Mouse (Mus musculus) C2C12 (cell line): ENCODE data around the gene Nat8f2. TPM values are rescaled to one million over a fixed set of nuclear protein-coding genes. Genes with fewer than 3 reads are reported as not detected.
"Not testable (repeated sequence)": the region's sequence is repeated elsewhere in the genome, so short reads cannot be mapped to it uniquely, and the experiment has no call there.

Experiments used
- H3K27me3 ChIP-seq: one replicate; pipeline ENCODE4 v1.6.1; 2011; ENCODE audit not compliant: control insufficient read depth, insufficient read depth, insufficient read length
- H3K36me3 ChIP-seq: one replicate; pipeline ENCODE4 v1.6.1; 2011; ENCODE audit not compliant: control insufficient read depth, insufficient read depth
- H3K4me3 ChIP-seq: one replicate; pipeline ENCODE4 v1.5.1; 2011; ENCODE audit warnings: mild to moderate bottlenecking, control low read depth; ENCODE audit not compliant: poor library complexity, insufficient read depth, severe bottlenecking
- H3K79me2 ChIP-seq: one replicate; pipeline ENCODE4 v1.6.1; 2011; ENCODE audit not compliant: control insufficient read depth, insufficient read depth
- H3K79me3 ChIP-seq: one replicate; pipeline ENCODE4 v1.6.1; 2011; ENCODE audit warnings: low read depth, control low read depth
- H3ac ChIP-seq: one replicate; pipeline ENCODE3; 2011; ENCODE audit warnings: low read depth; ENCODE audit not compliant: control insufficient read depth, insufficient read length
- CEBPB ChIP-seq: IDR thresholded peaks from one replicate; pipeline ENCODE4 v1.6.1; 2011; ENCODE audit warnings: low read depth, mild to moderate bottlenecking, control low read depth, moderate library complexity
- CTCF ChIP-seq: IDR thresholded peaks from one replicate; pipeline ENCODE4 v1.5.1; 2011; ENCODE audit not compliant: control insufficient read depth, insufficient read depth, insufficient read length
- FOSL1 ChIP-seq: IDR thresholded peaks from one replicate; pipeline ENCODE4 v1.8.0; 2011; ENCODE audit warnings: mild to moderate bottlenecking, low read length; ENCODE audit not compliant: poor library complexity, insufficient read depth, severe bottlenecking
- MAX ChIP-seq: IDR thresholded peaks from one replicate; pipeline ENCODE4 v1.6.1; 2011; ENCODE audit warnings: mild to moderate bottlenecking, control low read depth
- MYOD1 ChIP-seq: IDR thresholded peaks from one replicate; pipeline ENCODE4 v1.6.1; 2011; ENCODE audit warnings: low read depth; ENCODE audit not compliant: control insufficient read depth, insufficient read length
- MYOG ChIP-seq: IDR thresholded peaks from one replicate; pipeline ENCODE4 v1.6.1; 2011; ENCODE audit not compliant: control insufficient read depth, insufficient read length; ENCODE audit errors: extremely low read depth
- USF1 ChIP-seq: IDR thresholded peaks from one replicate; pipeline ENCODE4 v1.6.1; 2011; ENCODE audit warnings: low read depth, mild to moderate bottlenecking, control low read depth, moderate library complexity
- polyA plus RNA-seq: library from polyadenylated mRNA; unstranded; fragments of >200 nt; fragmentation: generic; extraction: Trizol; gene quantifications from one replicate; pipeline ENCODE4 v1.2.1, GENCODE M21; 2012; ENCODE audit warnings: missing spikeins

Gene Nat8f2
- polyA plus RNA-seq, 1 experiment, result not detected

DNA sequence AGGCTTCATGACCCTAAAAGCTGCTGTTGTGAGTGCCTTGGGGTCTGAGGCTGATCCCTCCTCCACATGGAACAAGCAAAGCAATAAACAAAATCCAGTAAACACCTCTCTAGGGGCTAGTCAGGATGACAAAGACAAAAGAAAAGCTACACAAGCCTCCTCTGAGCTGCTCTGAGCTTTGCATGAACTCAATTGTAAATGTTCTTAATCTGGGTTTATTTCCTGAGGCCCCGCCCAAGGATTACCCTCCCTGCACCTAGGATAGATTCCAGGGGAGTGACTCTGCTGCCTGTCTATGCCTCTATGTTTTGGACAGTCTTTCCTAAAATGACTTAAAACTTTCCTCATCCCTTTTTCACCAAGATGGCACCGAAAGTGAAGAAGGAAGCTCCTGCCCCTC, 20.0 kb upstream of the Nat8f2 start:
- Histone ChIP-seq H3K79me2 (no peaks in the 10 kb centered on the region), H3K4me3 (no peak overlapping the region), H3K27me3 (no peaks in the 10 kb centered on the region), H3ac (no peak overlapping the region), H3K79me3 (no peaks in the 10 kb centered on the region), H3K36me3 (no peaks in the 10 kb centered on the region)
- no peak for TF ChIP-seq MYOG
- TF ChIP-seq FOSL1, result no peak

DNA sequence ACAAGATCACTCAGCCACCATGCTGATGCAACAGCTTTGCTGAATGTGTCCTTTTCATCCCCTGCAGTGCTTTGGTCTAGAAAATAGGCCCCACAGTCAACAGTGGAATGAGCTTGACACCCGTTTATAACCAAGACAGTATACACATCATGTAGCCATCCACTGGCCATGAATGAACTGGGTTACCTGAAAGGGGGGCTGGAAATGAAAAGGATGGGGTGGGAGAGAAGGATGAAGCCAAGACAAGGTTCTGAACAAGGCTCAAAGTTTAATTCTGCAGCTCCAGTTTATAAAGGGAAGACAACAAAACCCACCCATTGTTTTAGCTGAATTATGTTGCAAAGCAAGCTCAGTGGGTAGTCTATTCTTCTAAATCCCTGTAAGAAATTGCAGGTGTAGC, 15.4 kb upstream of the Nat8f2 start:
- H3K27me3 ChIP-seq, result no peaks in the 10 kb centered on the region
- no peaks in the 10 kb centered on the region for H3K79me3 ChIP-seq
- no peaks in the 10 kb centered on the region for H3K79me2 ChIP-seq
- H3ac ChIP-seq, result no peak overlapping the region
- no peak overlapping the region for H3K4me3 ChIP-seq
- TF ChIP-seq MAX (no peak), MYOG (no peak), CTCF (no peak), MYOD1 (no peak), CEBPB (no peak), USF1 (no peak), FOSL1 (no peak)
- H3K36me3 ChIP-seq, result no peaks in the 10 kb centered on the region

DNA sequence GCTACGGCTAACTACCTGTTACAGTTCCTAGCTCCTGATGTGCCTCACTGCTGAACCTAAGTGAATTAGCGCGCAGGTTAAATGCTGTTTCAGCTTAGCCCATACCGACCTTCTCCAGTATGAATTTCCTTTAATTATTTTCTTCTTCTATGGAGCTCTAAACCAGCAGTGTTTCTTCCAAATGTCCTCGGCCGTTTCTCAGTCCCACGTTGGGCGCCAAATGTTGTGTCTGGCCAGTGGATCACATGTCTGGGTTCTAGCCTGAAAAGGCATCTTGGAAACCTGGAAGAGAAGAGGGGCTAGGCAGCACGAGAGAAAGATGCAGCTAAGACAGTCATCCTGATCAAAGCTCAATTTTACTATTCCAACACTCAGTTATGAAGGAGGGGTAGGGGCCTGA, 14.3 kb upstream of the Nat8f2 start:
- H3K36me3 ChIP-seq, H3K79me3 ChIP-seq, H3K79me2 ChIP-seq, H3K27me3 ChIP-seq, H3ac ChIP-seq, H3K4me3 ChIP-seq: not testable (repeated sequence)

DNA sequence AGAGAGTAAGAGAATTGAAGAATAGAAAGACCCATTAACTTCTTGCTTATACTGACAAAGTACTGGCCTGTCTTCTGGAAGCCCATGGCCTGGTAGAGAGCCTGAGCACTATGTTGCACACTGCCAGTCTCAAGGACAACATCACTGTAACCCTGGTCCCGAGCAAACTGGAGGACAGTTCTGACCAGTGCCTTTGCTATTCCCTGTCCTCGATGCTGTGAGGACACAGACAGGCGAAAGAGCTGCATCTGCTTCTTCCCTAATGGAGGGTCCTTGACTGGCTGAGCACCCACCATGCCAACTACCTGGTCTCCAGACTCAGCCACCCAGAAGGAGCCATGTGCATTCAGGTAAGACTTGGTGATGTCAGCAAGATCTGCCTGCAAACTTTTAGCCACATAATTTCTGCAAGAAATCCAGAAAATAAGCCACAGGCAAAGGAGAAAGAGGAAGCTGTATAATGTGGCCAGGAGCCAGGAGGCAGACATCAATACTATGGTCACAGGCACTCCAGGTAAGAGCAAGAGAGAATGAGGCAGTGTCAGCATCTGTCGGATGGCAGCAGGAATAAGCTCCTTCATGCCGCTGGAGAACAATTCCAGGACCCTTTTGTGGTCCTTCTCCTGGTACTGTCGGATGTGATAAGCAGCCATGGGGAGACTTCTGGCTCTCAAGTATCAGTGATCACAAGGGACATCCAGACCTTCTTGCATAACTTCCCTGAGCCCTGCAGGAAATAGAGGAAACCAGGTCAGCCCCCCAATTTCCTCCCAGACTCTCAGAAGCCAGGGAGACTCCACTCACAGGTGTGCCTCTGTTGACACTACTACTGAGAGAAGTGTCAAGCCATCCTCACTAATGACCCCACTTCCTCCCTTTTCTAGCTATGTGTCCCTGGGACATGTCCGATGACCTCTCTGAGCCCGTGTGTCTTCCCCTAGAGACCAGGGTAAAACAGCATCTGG, 950 bp downstream of the Nat8f2 start:
- Histone ChIP-seq H3K4me3 (no peak overlapping the region), H3K79me2 (no peaks in the 10 kb centered on the region), H3K36me3 (no peaks in the 10 kb centered on the region), H3K27me3 (peaks cover 4% of the 10 kb centered on the region), H3K79me3 (no peaks in the 10 kb centered on the region), H3ac (no peak overlapping the region)
- TF ChIP-seq MYOD1, result no peak
- TF ChIP-seq USF1, result no peak
- no peak for TF ChIP-seq CEBPB
- no peak for TF ChIP-seq CTCF
- no peak for TF ChIP-seq MAX
- no peak for TF ChIP-seq MYOG
- no peak for TF ChIP-seq FOSL1

DNA sequence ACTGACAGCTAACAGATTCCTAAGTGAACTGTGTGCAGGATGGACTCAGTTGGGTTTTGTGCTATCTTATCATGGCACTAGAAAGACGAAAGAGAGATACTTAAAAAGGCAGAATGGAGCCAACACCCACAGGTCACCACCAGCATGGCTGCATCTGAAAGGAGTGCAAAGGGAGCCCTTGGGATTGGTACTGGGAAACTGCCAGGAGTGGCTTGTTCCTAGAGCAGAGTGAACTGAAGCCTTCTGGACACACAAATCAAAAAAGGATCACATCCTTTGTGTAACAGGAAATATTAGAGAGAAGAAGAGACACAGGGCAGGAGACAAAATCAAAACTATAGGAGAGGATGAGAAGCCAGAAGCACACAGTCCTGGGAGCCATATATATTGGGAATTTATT, 2.0 kb downstream of the Nat8f2 start:
- not testable (repeated sequence) for H3ac ChIP-seq, H3K27me3 ChIP-seq, H3K79me2 ChIP-seq, H3K36me3 ChIP-seq, H3K4me3 ChIP-seq, H3K79me3 ChIP-seq

DNA sequence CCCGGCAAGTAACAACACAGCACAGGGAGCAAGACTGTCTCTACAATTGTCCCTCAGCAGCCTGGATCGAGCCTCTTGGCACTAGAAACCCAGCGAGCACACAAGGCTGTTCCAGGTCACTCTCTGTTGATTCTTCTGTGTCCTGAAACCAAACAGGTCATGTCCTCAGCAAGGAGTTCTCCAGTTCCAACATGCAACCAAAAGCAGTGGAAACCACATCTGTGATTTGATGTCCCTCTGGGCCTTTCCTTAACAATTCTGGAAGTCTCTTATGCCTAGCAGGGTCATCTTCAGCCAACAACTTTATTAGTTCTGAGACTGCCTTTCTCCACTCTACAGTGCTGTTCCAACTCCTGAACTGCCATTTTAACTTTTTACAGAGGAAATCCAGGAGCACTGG, 2.8 kb downstream of the Nat8f2 start:
- H3K79me3 ChIP-seq, H3K79me2 ChIP-seq, H3ac ChIP-seq, H3K4me3 ChIP-seq, H3K36me3 ChIP-seq, H3K27me3 ChIP-seq: not testable (repeated sequence)

DNA sequence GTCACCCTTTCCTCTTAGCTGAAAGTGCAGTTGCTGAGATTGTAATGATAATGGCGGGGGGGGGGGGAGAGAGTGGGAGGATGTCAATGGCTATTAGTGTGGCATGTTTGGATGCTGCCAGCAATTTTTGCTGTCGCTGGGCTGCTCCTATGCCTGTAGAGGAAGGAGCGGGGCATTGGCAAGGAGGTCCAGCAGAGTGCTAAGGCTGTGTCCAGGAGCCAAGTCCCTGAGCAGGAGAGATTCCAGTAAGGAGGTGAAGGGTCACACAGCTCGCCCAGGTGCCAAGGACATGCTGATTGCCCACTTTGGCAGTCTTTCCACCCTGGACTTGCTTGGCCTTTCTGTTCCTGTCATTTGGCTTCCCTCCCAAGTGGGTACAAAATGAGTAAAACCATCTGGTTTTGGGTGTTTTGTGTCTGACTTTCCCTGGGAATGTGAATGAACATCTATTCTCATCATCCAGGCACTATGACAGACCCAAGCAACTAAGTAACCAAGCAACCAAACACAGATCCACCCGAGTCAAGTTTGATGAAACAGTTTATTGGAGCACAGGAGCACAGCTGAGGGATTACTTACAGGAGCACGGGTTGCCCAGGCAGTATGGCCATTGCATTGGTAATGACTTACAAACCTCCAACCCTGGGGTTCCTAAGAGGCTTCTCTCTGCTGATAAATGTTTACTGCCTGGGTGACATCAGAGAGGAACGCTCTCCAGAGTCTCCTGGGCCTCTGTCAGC, 3.9 kb downstream of the Nat8f2 start:
- peaks cover 11% of the 10 kb centered on the region for H3K27me3 ChIP-seq
- H3K79me3 ChIP-seq, H3K36me3 ChIP-seq, H3K79me2 ChIP-seq, H3K4me3 ChIP-seq, H3ac ChIP-seq: not testable (repeated sequence)
